Mouse (Mus musculus): ENCODE data around the gene Qprt.
"Not testable (repeated sequence)": the region's sequence is repeated elsewhere in the genome, so short reads cannot be mapped to it uniquely, and the experiment has no call there.

The Qprt gene

GRCm38 (mm10) chr7:127093914-127094313, 28.1 kb downstream of the Qprt start:
- no peak for DNase-seq

- DNase-seq, result peak; percentile 98 to 99
These were observed 30.7 kb downstream of the Qprt start, which contains the start of gene AI467606 for GRCm38 (mm10) chr7:127091114-127091896. TSS of gene AI467606 (plus strand) at chr7:127091359.

- peak; percentile 28 to 37 for DNase-seq
These were observed 31.6 kb downstream of the Qprt start for GRCm38 (mm10) chr7:127090154-127091113.

- DNase-seq, result peak; percentile 45 to 53
These were observed 32.9 kb downstream of the Qprt start for GRCm38 (mm10) chr7:127088901-127089845.

GRCm38 (mm10) chr7:127088083-127088482, 33.9 kb downstream of the Qprt start:
- DNase-seq, result no peak

GRCm38 (mm10) chr7:127087278-127088010, 34.6 kb downstream of the Qprt start, which contains the start of gene Zg16:
TSS of gene Zg16 (minus strand) at chr7:127087328.
- DNase-seq, result not testable (repeated sequence)

GRCm38 (mm10) chr7:127085751-127086150, 36.3 kb downstream of the Qprt start:
- not testable (repeated sequence) for DNase-seq

- no peak for DNase-seq
These were observed 37.2 kb downstream of the Qprt start for GRCm38 (mm10) chr7:127084794-127085193.

- DNase-seq, result no peak
These were observed 38.3 kb downstream of the Qprt start for GRCm38 (mm10) chr7:127083689-127084088.

- DNase-seq, result no peak
These were observed 39.0 kb downstream of the Qprt start for GRCm38 (mm10) chr7:127082995-127083394.

- DNase-seq, result peak in 1 of 2 experiments; percentile 11
These were observed 39.8 kb downstream of the Qprt start for GRCm38 (mm10) chr7:127082271-127082670.

GRCm38 (mm10) chr7:127080045-127080444, 42.0 kb downstream of the Qprt start:
- peak; percentile 30 to 42 for DNase-seq

GRCm38 (mm10) chr7:127077692-127078091, 44.3 kb downstream of the Qprt start:
- DNase-seq, result peak; percentile 53 to 56

GRCm38 (mm10) chr7:127076188-127076587, 45.8 kb downstream of the Qprt start:
- no peak for DNase-seq

GRCm38 (mm10) chr7:127073221-127073620, 48.8 kb downstream of the Qprt start:
- no peak for DNase-seq

- DNase-seq, result no peak
These were observed 51.1 kb downstream of the Qprt start for GRCm38 (mm10) chr7:127070871-127071413.

- DNase-seq, result no peak
These were observed 55.7 kb downstream of the Qprt start for GRCm38 (mm10) chr7:127066317-127066716.

- DNase-seq, result no peak
These were observed 56.5 kb downstream of the Qprt start for GRCm38 (mm10) chr7:127065538-127065937.

Measured in B cell, adult 2 months (primary cell).